Mouse (Mus musculus) MEL (cell line): ENCODE results near the gene Aarsd1.
A peak's percentile ranks its signal among the peaks of the same experiment; 100 is the strongest.

ENCODE experiments used
- GATA1 ChIP-seq: IDR thresholded peaks from 2 replicates; pipeline ENCODE4 v1.6.1; 2011; ENCODE audit warnings: low read depth, low read length, improper control_type of control experiment
- POLR2AphosphoS2 ChIP-seq: IDR thresholded peaks from 2 replicates; pipeline ENCODE4 v1.6.1; 2011; ENCODE audit warnings: low read length, improper control_type of control experiment
- TCF12 ChIP-seq: IDR thresholded peaks from 2 replicates; pipeline ENCODE4 v1.6.1; 2014; ENCODE audit warnings: low read depth, mild to moderate bottlenecking, inconsistent platforms, low read length, improper control_type of control experiment, moderate library complexity

- TF ChIP-seq POLR2AphosphoS2 (0 out of 2 replicates have a peak, but pooled peaks have one; percentile 9), TCF12 (peak; percentile 71), GATA1 (no peak)
Measured at GRCm38 (mm10) chr11:101424925-101425813, 7.8 kb upstream of the Aarsd1 start, which contains the start of the genes Rundc1 and Ptges3l.
